Mouse (Mus musculus) cortical plate, adult 2 months (tissue): Measurements from ENCODE around the gene Galnt7.

Source experiments
- CTCF ChIP-seq: fragments of 200-500 bp; IDR thresholded peaks from 2 replicates; pipeline ENCODE4 v1.5.1; 2011; ENCODE audit warnings: mild to moderate bottlenecking, control low read depth, low read length; ENCODE audit not compliant: insufficient read depth; ENCODE audit errors: extremely low read depth
- POLR2A ChIP-seq: fragments of 200-500 bp; IDR thresholded peaks from 2 replicates; pipeline ENCODE4 v1.6.1; 2011; ENCODE audit warnings: mild to moderate bottlenecking, low read length, control low read depth; ENCODE audit not compliant: insufficient read depth; ENCODE audit errors: extremely low read depth

DNA sequence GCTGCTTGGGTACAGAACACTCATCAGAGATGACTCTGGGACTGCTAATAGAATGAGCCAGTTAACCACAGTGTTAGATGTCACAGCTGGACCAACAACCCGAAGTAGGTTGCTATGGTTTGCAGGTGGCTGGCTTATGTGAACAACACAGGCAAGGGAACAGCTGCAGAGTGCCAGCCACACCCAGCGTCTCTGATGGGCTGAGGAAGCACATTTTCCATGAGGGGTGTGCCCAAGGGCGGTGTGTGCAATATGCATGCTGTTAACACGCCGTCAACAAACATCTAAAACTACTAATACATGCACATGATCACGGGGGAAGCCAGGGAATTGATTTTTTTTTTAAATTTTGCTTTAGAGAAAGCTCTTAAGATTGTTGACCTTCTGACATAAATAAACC lies 73.0 kb downstream of the Galnt7 start:
- TF ChIP-seq CTCF: no peak
- no peak for TF ChIP-seq POLR2A
